Mouse (Mus musculus): Measurements from ENCODE around the gene Vstm4.

Gene Vstm4

GRCm38 (mm10) chr14:32947512-32947911 lies 91.0 kb downstream of the Vstm4 start:
- DNase-seq (ENCODE audit: low read depth, low spot score), result no peak

GRCm38 (mm10) chr14:32950312-32951301 lies 94.1 kb downstream of the Vstm4 start:
- DNase-seq (ENCODE audit: low read depth, low spot score), result no peak

GRCm38 (mm10) chr14:32956486-32956885 lies 99.9 kb downstream of the Vstm4 start:
- no peak for DNase-seq (ENCODE audit: low read depth, low spot score)

GRCm38 (mm10) chr14:32958671-32959070 lies 102.1 kb downstream of the Vstm4 start:
- DNase-seq (ENCODE audit: low read depth, low spot score), result no peak

- peak; percentile 53 for DNase-seq (ENCODE audit: low read depth, low spot score)
These were observed 103.9 kb downstream of the Vstm4 start for GRCm38 (mm10) chr14:32960481-32960880.

- no peak for DNase-seq (ENCODE audit: low read depth, low spot score)
These were observed 108.2 kb downstream of the Vstm4 start for GRCm38 (mm10) chr14:32964742-32965141.

- peak; percentile 29 for DNase-seq (ENCODE audit: low read depth, low spot score)
These were observed 114.1 kb downstream of the Vstm4 start for GRCm38 (mm10) chr14:32970700-32971099.

- DNase-seq (ENCODE audit: low read depth, low spot score), result no peak
These were observed 127.7 kb downstream of the Vstm4 start for GRCm38 (mm10) chr14:32984176-32984738.

- DNase-seq (ENCODE audit: low read depth, low spot score), result peak; percentile 24
These were observed 130.1 kb downstream of the Vstm4 start for GRCm38 (mm10) chr14:32986659-32987058.
